Mouse (Mus musculus): ENCODE results near the gene Plekhm2.

Gene Plekhm2

DNA sequence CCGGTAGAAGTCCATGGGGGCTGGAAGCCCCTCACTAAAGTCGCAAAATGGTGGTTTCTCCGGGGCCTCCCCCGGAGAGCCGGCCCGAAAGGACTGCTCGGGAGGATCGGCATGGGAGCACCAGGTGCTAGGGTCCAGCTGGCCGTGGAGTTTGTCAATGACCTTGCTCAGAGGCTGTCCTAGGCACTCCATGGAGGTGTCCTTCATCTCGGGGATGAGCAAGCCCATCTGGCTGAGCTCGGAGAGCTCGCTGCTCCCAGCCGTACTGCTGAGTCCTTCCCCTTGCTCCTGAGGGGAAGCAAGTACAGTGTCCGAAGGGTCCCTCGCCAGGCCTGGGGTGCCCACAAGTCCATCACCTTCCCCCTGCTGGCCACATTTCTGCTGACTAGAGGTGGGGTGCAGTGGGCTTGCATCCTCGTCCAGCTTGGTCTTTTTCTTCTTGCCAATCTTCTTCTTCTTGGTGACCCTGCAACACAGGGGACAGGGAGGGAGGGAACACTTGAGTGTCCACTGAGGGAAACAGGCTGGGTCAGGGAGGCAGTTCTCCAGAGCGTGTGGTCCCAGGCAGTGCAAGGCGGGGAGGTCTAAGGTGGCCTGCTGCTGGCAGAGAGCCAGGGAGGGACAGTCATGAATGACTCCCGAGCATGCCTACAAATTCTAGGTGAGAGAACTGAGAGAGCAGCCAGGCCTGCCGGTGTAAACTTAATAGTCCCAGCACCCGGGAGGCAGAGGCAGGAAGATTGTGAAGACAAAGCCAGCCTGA is 32.4 kb downstream of the Plekhm2 start:
- CTCF ChIA-PET, result interaction anchor here (0.6 kb wide), 1 partner anchor 14 kb away, joined by 4 read pairs; the partner anchor contains the start of gene Tmem82

DNA sequence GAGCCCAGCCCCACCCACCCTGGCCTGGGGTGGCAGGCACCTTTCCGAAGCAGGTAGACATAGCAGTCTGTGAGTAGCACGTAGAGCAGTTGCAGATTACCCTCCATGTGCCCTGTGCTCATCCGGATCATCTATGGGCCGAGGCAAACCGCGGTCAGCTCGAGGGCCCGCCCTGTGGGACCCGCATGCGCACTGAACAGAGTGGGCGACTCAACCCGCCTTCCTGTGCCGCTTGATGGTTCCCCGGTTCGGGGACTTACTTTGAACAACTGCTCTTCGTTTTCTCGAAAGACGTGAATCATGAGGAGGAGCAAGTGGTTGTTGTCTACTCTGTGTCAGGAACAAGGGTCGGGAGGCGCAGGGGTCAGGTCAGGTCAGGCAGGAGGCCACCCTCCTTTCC is 33.4 kb downstream of the Plekhm2 start:
- CTCF ChIA-PET, result interaction anchor here (0.6 kb wide), 1 partner anchor 13 kb away, joined by 14 read pairs; the partner anchor contains the start of gene Tmem82

DNA sequence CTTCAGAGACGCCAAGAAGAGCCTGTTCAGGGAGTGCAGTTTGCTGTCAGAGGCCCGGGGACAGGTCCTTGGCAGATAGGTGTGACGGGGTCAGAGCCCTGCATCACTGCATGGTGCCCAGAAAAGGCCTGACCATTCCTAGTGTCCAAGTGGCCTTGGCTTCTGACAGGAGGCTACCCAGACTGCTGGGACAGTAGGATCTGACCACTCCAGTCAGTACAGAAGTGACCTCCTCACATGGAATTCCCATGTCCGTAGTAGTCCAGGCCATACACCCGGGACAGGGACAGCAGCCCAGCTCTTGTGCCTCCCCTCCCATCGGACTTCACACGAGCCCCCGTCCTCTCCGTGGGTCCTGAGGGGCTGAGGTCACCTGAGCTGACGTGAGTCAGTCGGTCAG is 34.7 kb downstream of the Plekhm2 start:
- CTCF ChIA-PET, result no interaction called here

DNA sequence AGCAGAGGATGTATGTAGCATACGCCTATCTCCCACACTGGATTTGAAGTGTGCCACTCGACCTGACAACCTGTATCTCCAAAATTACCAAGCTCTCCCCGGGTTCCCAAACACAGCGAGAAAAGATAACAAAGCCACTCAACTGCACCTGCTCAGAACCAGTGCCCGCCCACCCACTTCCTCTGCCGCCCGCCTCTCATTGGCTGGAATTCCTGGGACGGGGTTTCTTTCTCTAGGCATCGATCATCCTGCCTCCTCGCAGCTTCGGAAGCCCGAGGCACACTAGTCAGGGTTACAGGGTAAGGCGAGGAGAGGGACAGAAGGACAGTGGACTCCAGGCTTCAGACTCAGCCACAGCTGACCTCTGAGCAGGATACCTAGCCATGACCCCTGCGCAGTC is 36.0 kb downstream of the Plekhm2 start:
- CTCF ChIA-PET, result no interaction called here

DNA sequence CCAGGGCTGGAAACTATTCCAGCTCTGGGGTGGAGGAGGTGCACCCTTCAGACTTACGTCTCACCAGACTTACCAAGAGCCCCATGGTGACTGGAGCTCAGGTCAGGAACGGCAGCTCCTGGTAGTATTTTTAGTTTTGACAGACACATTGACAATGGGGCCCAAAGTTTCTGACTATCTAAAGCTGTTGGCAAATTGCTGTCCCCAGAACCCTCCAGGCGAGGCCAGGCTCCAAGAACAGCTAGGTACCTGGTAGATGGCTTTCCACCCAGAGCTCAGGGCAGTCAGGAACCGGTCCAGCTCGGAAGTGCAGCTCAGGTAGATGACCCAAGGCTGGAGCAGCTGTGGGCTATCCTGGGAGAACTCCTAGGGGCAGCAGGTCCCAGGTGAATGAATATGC is 37.2 kb downstream of the Plekhm2 start:
- CTCF ChIA-PET, result no interaction called here

DNA sequence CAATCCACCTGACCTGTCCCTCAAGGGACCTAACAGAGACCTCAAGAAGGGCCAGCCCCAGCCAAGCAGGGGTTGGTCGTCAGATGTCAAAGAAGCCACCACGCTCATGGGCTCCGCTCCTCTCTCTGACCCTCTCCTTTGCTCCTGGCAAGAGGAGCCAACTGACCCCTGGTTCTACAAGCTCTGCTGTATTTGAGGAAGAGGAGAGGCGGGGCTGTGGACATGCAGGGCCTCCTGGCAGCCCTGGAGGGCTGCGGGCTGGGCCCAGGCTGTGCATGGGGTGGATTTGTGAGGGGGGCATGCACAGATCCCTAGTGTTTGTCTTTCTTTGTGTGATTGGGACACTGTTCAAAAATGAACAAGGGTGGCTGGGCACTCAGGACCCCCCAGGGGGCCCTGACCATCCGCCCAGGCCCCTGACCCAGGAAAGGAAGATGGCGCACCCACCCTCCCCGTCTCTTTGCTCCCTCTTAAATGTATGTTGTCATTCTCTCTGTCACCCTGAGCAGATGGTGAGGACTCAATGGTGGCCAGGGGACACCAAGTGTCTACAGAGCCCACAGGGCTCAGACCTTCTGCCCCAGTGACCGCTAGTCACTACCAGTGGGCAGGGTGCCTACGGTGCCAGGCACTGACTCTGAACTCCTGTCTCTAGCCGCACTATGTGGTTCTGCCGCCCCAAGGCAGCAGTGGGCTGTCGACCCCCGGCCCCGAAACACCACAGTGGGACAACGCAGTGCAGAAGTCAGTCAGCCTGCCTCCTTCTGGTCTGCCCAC is 38.7 kb downstream of the Plekhm2 start:
- CTCF ChIA-PET, result no interaction called here

DNA sequence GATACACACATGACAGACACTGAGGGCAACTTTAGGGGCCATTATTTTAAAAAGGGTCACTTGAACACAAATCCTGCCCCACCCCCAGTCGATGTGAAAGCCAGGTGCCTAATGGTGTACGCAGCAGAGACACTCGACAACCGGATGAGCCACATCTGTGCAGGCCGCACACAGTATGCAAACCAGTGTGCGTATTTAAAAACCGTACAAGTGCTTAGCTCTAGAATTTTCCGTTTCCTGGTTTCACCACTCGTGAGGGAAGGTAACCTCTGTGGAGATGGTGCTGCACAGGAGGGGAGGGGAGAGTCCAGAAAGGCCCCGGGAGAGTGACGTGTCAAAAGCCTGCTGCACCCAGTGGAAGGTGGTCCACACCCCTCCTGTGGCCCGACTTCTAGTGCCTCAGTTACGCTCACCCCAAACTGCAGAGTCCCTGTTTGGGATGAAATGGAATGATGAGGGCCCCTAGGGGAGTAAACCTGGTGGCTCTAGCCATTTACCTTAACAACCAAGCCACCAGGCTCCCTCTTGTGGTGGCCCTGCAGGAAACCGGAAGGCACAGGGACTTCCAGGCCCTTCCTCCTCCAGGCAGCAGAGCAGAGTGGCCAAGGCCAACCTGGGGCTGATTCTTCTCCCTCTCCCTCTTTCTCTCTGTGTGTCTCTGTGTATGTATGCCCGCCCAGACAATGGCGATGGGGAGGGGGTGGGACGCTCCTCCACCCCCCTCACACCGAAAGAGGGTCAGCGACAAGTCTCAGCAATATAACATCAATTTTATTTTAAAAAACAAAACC is 39.5 kb downstream of the Plekhm2 start:
- CTCF ChIA-PET, result no interaction called here

DNA sequence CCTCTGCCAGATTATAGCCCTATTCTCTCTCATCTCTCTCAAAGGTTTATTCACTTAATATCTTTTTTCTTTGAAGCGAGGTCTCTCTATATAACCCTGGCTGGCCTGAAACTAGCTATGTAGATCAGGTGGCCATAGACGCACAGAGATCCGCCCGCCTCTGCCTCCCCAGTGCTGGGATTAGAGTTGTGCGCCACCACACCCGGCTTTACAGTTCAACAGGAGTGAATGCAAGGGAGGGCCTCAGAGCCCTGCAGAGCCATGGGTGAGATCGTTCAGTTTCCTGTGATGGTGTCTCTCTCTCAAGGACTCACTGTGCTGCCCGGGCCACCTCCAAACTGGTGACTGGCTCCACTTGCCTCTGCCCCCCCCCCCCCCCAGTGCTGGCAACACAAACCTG is 40.6 kb downstream of the Plekhm2 start:
- CTCF ChIA-PET, result no interaction called here

DNA sequence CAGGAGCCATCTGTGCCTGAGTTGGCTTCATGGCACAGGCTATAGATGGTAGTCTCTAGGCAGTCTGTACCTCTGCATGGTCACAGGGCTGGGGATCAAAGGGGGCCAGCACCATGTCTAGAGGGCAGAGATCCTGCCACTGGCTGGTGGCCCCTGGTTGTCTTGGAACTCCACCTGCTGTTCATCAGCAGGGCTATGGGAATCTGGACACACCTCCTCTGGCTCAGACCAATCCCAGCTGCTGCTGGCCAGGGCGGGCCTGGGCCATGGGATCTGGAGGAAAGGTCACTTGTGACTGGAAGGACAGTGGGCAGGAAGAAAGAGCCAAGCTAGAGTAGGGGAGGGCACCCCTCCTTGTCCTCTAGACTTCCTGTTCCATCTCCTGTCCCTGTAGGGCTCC is 41.0 kb downstream of the Plekhm2 start, which contains the start of gene Slc25a34:
Slc25a34 (minus strand) TSS at position 156 of the 400 bp plus-strand sequence.
- CTCF ChIA-PET, result no interaction called here

DNA sequence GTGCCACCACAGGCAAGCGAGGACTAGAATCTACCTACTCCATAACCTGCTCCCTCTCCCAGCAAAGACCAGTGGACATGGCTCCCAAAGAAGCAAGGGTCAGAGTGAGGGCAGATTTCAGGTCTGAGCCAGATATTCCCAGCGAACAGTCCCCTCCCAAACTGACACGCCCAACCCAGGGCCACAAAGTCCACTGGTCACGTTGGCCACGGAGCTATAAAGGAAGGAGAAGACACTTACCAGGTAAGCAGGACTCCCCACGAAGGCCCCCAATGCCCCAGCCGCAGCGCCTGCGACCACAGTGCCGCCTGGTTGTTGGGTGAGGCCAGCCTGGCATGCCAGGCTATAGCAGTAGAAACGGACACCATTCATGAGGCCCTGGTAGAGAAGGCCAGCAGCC is 41.7 kb downstream of the Plekhm2 start:
- CTCF ChIA-PET, result no interaction called here

DNA sequence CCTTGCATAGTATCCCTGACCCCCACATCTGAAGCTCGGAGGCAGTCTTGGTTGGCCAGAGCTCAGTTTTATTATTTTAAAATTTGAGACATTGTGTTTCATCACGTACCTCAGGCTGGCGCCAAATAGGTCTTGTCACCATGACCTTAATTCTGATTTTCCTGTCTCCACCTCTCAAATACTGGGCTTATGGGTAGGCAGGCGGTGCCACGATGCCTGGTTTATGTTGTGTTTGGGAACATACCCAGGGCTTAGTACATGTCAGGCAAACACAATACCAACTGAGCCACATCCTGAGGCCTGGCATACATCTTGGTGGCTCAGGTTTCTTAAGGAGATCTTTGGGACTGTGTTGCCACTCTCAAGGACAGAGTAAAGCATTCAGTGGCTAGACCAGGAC is 42.1 kb downstream of the Plekhm2 start:
- CTCF ChIA-PET, result no interaction called here

DNA sequence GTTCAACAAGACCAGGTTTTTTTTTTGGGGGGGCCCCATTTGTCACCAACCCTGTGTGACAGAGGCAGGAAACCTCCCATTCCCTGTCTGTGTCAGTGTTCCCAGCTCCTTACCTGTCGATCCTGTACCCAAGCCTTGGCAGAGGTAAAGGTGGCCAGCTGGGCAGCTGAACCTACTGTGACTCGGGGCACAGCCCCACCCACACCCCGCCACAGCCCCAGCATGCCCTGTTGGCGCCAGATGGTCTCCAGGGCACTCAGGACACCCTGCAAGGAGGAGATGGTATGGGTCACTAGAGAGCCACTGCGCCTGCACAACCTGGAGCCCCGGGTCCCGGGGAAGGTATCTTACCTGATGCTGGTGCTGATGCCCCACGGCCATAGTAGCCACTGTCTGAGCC is 42.6 kb downstream of the Plekhm2 start:
- CTCF ChIA-PET, result no interaction called here

DNA sequence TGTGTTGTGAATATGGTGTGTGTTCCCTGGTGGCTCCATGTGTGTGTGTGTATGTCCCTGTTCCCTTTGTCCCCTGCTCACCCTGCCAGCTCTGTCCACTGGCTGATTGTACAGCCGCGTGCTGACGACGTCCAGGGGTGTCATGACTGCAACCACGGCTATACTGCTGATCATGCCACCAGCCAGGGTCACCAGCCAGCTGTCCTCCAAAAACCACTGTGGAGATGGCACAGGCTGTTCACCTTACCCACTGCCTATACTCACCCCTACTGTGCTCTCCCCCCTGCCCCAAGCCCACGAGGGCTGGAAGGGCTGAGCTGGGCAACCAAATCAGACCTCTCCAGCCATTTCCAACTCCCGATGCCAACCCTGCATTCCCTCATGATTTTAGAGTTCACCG is 43.4 kb downstream of the Plekhm2 start:
- CTCF ChIA-PET, result no interaction called here

DNA sequence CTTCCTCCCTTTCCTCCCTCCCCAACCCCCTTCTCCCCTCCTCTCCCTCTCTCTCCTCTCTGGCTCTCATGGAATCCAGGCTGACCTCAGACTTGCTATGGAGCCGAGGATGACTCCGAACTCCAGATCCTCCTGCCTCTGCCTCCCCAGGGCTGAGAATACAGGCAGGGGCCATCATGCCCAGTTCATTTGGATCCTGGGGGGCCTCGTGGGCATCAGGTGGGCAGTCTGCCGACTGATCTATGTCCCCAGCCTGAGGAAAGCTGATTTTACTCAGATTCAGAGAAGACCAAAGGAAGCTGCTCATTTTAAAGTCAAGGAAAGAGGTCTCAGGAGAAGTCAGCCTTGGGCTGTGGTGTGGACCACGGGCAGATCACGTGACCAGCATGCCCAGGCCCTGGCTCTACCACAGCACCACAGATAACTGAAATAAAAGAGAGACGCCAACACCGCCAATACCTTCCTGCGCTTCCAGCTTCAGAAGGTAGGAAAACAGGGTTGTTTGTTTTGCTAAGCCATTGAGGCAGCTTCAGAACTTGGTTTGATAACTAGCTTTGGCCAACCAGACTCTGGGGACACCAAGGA is 45.3 kb downstream of the Plekhm2 start:
- CTCF ChIA-PET, result interaction anchor here (0.6 kb wide), 1 partner anchor 662 kb away, joined by 3 read pairs; no protein-coding TSS in a partner anchor

DNA sequence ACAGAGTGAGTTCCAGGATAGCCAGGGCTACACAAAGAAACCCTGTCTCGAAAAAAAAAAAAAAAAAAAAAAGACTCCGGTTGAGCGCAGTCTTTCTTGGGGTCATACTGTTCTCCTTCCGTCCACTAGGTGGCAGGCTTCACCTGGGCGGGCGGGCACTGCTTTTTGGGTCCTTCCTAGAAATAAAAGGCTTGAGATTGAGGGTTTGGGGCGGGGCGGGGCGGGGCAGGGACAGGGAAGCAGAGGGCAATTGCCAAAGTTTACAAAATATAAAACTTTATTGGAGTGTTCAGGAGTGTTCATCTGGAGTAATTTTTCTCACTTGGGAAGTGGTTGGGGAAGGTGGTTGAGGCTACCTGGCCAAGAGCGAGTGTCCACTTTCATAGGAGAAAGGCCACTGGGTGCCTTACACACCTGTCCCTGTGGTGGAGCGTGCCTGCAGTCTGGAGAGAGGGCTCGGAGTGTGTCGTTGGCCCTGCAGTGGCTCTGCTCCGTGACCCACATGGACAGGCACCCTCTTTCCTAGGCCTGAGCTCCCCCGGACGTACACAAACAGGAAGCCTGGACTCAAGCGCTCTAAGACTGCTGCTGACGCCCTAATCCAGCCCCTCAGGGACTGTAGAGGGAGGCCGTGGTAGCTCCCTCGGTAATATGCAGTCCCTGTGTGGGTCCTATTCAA is 46.0 kb downstream of the Plekhm2 start, which contains the start of gene Tmem82:
Tmem82 (minus strand) TSS at position 69 of the 679 bp plus-strand sequence.
- CTCF ChIA-PET, result interaction anchor here (0.5 to 0.7 kb wide), 5 partner anchors 13 to 661 kb away, joined by 3 to 14 read pairs (median 4); no protein-coding TSS in a partner anchor

DNA sequence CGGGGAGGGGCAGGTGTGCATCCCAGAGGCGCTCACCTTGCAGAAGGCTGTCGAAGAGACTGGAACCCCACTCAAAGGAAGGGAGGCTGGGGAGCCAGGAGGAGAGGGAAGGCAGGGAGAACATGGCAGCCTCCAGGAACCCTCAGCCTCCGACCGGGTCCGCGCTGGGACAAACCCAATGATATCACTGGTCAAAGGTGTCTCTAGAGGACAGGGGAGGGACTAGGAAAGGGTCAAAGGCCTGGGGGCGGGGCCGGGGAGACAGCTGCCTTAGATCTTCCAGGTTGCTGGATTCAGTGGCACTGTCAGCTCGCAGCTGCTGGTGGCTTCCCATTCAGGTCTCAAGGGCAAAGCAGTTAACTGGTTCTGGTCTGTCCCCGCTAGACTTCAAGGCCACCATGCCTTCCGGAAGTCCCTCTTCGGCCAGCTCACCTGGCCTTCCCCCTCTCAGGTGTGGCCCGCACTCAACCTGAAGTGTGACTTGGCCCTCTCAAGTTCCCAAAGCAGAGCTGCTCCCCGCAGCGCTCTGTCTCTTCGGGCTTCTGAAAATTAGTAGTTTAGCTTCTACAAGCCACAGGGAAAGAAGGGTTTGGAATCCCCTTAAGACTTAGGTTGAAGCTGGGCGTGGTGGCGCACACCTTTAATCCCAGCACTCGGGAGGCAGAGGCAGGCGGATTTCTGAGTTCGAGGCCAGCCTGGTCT is 46.7 kb downstream of the Plekhm2 start:
- CTCF ChIA-PET, result interaction anchor here (0.6 to 0.7 kb wide), 4 partner anchors 13 to 214 kb away, joined by 4 to 14 read pairs (median 6); no protein-coding TSS in a partner anchor

DNA sequence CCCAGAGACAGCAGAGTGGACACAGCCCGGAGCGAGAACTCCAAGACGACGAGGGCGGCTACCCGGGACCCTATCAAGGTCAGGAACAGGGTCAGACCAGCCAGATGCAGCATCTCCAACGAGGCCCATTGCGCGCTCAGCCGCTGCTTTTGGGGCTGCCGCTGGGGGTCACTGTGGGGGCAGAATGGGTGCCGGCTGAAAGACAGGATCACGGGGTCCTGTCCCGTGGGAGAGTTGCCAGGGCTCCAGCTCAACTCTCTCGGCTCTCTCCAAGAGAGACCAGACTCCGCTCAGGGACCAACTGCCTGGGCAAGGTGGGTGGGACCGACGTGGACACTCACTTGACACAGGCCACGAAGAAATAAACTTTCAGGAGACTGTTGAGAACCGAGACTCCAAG is 47.4 kb downstream of the Plekhm2 start:
- CTCF ChIA-PET, result no interaction called here

DNA sequence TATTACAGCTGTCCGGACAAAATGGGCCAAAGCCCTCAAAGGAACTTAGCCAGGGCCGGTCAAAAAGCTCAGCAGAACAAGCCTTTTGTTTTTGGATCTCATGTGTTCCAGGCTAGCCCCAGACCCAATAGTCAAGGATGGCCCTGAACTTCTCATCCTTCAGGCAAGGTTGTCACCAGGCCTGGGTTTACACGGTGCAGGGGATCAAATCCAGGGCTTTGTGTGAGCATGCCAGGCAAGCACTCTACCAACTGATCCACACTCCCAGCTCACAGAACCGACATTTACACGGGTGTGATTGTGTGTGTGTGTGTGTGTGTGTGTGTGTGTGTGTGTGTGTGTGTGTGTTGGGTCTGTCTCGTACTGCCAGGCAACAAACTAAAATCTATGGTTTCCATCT is 47.9 kb downstream of the Plekhm2 start:
- CTCF ChIA-PET, result interaction anchor here (0.9 kb wide), 1 partner anchor 233 kb away, joined by 3 read pairs; no protein-coding TSS in a partner anchor

DNA sequence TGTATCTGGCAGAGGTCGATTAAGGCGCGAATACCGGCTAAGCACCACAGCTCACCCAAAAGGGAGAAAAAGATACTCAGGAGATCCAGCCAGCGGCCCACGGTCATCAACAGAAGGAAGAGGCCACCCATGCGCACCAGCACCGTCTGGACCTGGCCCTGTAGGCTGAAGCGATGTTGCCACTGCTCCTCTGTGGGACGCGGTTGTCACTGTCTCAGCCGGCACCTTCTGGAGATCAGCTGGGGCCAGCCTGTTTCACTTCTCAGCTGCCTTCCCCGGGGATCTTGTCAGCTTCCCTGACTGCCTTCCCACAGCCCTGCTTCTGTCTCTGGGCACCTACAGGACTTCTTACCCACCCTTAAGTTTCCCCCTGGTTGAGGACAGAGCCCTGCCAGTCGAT is 49.8 kb downstream of the Plekhm2 start:
- CTCF ChIA-PET, result no interaction called here

DNA sequence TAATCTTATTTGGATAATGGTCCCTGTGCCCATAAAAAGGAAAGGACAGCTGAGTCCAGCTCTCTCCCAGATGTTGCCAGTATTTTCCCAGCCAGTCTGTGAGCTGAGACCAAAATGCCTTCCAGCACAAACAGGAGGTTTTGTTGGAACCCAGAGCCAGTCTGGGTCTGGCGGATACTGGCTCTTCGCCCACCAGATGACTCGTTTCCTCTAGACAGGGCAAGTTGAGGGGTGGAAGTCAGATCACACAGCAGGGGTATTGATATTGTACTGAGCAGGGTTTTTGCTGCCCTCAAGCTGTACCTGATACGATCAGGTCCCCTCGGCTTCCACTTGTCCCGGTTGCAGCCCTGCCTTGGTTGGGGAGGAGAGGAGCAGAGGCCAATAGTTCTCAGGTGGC is 55.2 kb downstream of the Plekhm2 start:
- CTCF ChIA-PET, result no interaction called here

Data from spleen, embryonic (tissue).